Mouse (Mus musculus) stomach, embryonic 15.5 days (tissue): ENCODE results near the gene Shq1. TPM values are rescaled to one million over a fixed set of nuclear protein-coding genes. Genes with fewer than 3 reads are reported as not detected.

Experiments
- ATAC-seq: fragments of 200-750 bp; cut with Nextera tagmentation; 2 replicates; pipeline ENCODE4 v1.8.0; 2017; ENCODE audit warnings: low read depth, moderate number of reproducible peaks, moderate TSS enrichment; ENCODE audit not compliant: insufficient read depth, low FRiP score
- H3K27ac ChIP-seq: fragments of 300-500 bp; sonication (generic); 2 replicates; pipeline ENCODE4 v1.5.1; 2015; ENCODE audit warnings: mild to moderate bottlenecking, inconsistent platforms
- H3K27me3 ChIP-seq: fragments of 300-500 bp; sonication (generic); replicated peaks from 2 replicates; pipeline ENCODE4 v1.6.1; 2015; ENCODE audit warnings: inconsistent platforms
- H3K36me3 ChIP-seq: fragments of 300-500 bp; sonication (generic); 2 replicates; pipeline ENCODE4 v1.6.1; 2015; ENCODE audit warnings: inconsistent platforms
- H3K4me1 ChIP-seq: fragments of 300-500 bp; sonication (generic); 2 replicates; pipeline ENCODE4 v1.6.1; 2015; ENCODE audit warnings: inconsistent platforms
- H3K4me2 ChIP-seq: fragments of 300-500 bp; sonication (generic); 2 replicates; pipeline ENCODE4 v1.6.1; 2015; ENCODE audit warnings: mild to moderate bottlenecking, inconsistent platforms
- H3K4me3 ChIP-seq: fragments of 300-500 bp; sonication (generic); replicated peaks from 2 replicates; pipeline ENCODE4 v1.5.1; 2015; ENCODE audit warnings: inconsistent platforms
- H3K9ac ChIP-seq: fragments of 300-500 bp; sonication (generic); 2 replicates; pipeline ENCODE4 v1.6.1; 2015; ENCODE audit warnings: inconsistent platforms
- H3K9me3 ChIP-seq: fragments of 300-500 bp; sonication (generic); 2 replicates; pipeline ENCODE4 v1.6.1; 2016; ENCODE audit warnings: inconsistent platforms
- WGBS: fragments of 180-500 bp; shearing (Covaris S2); methylation state at CpG from one replicate; pipeline ENCODE4 v1.1.7; 2015; 5-methylcytosine and 5-hydroxymethylcytosine counted together
- polyA plus RNA-seq: library from polyadenylated mRNA; unstranded; fragments of >200 nt; fragmentation: Nextera tagmentation; extraction: Ambion mirVana; gene quantifications from 2 replicates; pipeline ENCODE4 v1.2.1, GENCODE M21; 2015

Shq1 gene
- polyA plus RNA-seq, 1 experiment from 2014 or later = 15.6 TPM

DNA sequence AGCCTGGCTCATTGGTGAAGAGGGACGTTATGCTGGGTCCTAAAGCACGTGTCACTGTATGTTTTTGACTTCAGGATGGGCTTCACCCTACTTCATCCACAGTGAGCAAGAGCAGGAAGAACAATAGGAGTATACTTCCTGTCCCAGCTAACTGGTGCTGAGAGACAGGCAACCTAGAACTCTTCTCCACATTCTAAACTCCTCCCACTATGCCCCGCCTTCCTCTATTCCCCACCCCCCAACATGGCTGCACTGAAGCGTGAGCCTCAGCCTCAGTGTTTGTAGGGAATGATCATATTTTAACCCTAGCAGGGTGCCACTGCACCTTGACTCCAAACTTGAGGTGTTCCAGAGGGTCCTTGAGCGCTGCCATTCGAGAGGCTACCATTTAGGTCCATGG lies 143.8 kb downstream of the Shq1 start:
- H3K4me2 ChIP-seq = no peak overlapping the region
- H3K9ac ChIP-seq = no peak overlapping the region
- no peaks in the 10 kb centered on the region for H3K9me3 ChIP-seq
- H3K27me3 ChIP-seq = no peaks in the 10 kb centered on the region
- no peak for ATAC-seq
- no peaks in the 10 kb centered on the region for H3K36me3 ChIP-seq
- no peak overlapping the region for H3K4me3 ChIP-seq
- peaks cover 5% of the 10 kb centered on the region; the same call in 1 of the 2 replicates for H3K4me1 ChIP-seq
- no peak overlapping the region for H3K27ac ChIP-seq
- WGBS = 86% methylated on average over 6 of the region's 6 CpGs

- no peaks in the 10 kb centered on the region for H3K27me3 ChIP-seq
- 13% methylated on average over 9 of the region's 9 CpGs for WGBS
- peak overlapping the region; percentile 9; the same call in 1 of the 2 replicates for H3K4me2 ChIP-seq
- no peak overlapping the region for H3K4me3 ChIP-seq
- H3K27ac ChIP-seq = no peak overlapping the region
- ATAC-seq = no peak
- peaks cover 5% of the 10 kb centered on the region; the same call in 1 of the 2 replicates for H3K4me1 ChIP-seq
- no peak overlapping the region for H3K9ac ChIP-seq
- H3K9me3 ChIP-seq = no peaks in the 10 kb centered on the region
- H3K36me3 ChIP-seq = no peaks in the 10 kb centered on the region
Observed at GRCm38 (mm10) chr6:100526066-100526465, 144.9 kb downstream of the Shq1 start.

DNA sequence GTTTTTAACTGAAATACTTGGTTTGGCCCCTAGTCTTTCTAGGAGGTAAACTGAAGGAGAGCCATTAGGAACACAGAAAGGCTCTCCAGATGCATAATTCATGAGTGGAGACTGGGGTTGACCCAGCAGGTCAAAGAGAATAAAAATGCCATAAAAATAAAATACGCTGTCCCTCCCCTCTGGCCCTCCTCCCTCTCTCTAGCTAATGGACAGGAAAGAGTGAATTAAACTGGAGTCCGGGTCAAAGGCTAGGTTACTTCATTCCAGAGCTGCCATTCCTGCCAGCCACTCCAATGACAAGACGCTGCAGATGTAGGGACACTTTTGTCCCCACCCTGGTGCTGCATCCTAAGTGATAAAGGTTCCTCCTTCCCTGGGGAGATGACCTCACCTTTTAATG lies 145.5 kb downstream of the Shq1 start:
- Histone ChIP-seq H3K36me3 (no peaks in the 10 kb centered on the region), H3K9me3 (no peaks in the 10 kb centered on the region), H3K4me3 (no peak overlapping the region), H3K4me1 (peaks cover 5% of the 10 kb centered on the region; the same call in 1 of the 2 replicates), H3K4me2 (peak overlapping the region; percentile 9; the same call in 1 of the 2 replicates), H3K9ac (no peak overlapping the region), H3K27ac (no peak overlapping the region), H3K27me3 (no peaks in the 10 kb centered on the region)
- no peak for ATAC-seq
- 38% methylated on average over 3 of the region's 3 CpGs for WGBS

DNA sequence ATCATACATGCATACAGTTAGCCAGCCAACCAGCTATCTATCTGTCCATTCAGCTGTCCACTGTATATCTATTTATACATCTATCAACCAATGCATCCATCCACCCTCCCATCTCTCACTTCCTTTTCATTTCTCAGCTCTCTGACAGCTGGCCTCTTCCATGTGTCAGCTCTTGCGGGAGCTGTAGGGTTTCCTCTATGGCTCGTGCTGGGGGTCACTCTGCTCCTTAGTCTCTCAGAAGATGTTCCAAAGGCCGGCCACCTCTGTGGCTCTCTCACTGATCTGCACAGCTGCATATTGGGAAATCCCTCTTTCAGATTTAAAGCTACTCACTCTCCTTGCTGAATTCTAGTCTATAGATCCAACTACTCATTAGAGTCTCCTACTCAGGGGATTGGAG lies 148.5 kb downstream of the Shq1 start:
- Histone ChIP-seq H3K27me3 (peaks cover 6% of the 10 kb centered on the region; the same call in 1 of the 2 replicates), H3K9me3 (no peaks in the 10 kb centered on the region), H3K4me3 (no peak overlapping the region), H3K27ac (no peak overlapping the region), H3K4me1 (peaks cover 5% of the 10 kb centered on the region; the same call in 1 of the 2 replicates), H3K9ac (no peak overlapping the region), H3K4me2 (no peak overlapping the region), H3K36me3 (no peaks in the 10 kb centered on the region)
- WGBS = 64% methylated on average over 3 of the region's 3 CpGs
- no peak for ATAC-seq

- peaks cover 7% of the 10 kb centered on the region for H3K27me3 ChIP-seq
- 68% methylated on average over 2 of the region's 2 CpGs for WGBS
Observed at GRCm38 (mm10) chr6:100521615-100522398, 149.2 kb downstream of the Shq1 start.

DNA sequence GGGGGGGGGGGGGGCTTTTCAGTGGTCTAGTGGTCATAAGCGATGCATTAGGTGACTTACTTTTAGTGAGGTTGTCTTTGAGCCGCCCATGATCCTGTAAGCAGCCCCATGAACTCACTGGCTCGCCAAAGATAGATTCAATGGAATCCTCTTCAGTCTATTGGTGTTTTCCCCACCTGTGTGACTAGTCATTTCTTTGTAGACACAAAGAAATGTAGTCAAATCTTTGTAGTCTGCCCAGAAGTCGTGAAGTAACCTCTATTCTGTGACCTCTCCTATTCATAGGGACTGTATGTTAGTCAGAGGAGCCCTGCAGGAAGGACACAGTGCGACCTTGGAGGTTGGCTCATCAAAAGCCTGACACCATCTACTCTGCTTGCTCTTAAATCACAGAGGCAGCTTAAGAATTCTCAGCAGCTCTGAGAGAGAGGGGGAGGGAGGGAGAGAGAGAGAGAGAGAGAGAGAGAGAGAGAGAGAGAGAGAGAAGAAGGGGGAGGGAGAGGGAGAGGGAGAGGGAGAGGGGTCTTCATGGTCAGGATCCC lies 150.3 kb downstream of the Shq1 start:
- Histone ChIP-seq H3K36me3 (no peaks in the 10 kb centered on the region), H3K27ac (no peak overlapping the region), H3K27me3 (peaks cover 7% of the 10 kb centered on the region), H3K4me2 (no peak overlapping the region), H3K9ac (no peak overlapping the region), H3K9me3 (no peaks in the 10 kb centered on the region), H3K4me1 (0 out of 2 replicates have a peak, but pooled peaks cover 2% of the 10 kb centered on the region), H3K4me3 (no peak overlapping the region)
- ATAC-seq = no peak
- WGBS = 72% methylated on average over 5 of the region's 5 CpGs

More at GRCm38 (mm10) chr6:100521615-100522398, 149.2 kb downstream of the Shq1 start:
- peaks cover 5% of the 10 kb centered on the region; the same call in 1 of the 2 replicates for H3K4me1 ChIP-seq
- no peak overlapping the region for H3K9ac ChIP-seq
- no peaks in the 10 kb centered on the region for H3K36me3 ChIP-seq
- H3K4me3 ChIP-seq = no peak overlapping the region
- no peak overlapping the region for H3K4me2 ChIP-seq
- ATAC-seq = no peak
- H3K27ac ChIP-seq = no peak overlapping the region
- H3K9me3 ChIP-seq = no peaks in the 10 kb centered on the region

- H3K4me3 ChIP-seq = no peak overlapping the region
- H3K4me2 ChIP-seq = no peak overlapping the region
- H3K9ac ChIP-seq = no peak overlapping the region
- 54% methylated on average over 12 of the region's 12 CpGs for WGBS
- H3K9me3 ChIP-seq = no peaks in the 10 kb centered on the region
- peaks cover 7% of the 10 kb centered on the region for H3K27me3 ChIP-seq
- no peaks in the 10 kb centered on the region for H3K4me1 ChIP-seq
- no peaks in the 10 kb centered on the region for H3K36me3 ChIP-seq
- no peak for ATAC-seq
- no peak overlapping the region for H3K27ac ChIP-seq
Observed at GRCm38 (mm10) chr6:100519837-100520236, 151.1 kb downstream of the Shq1 start.

Other genes with a start within 250 kb of the Shq1 start
- gene Gxylt2, start 33.6 kb upstream of the Shq1 start, polyA plus RNA-seq = 1.6 and 2.1 TPM in 2 replicates
- gene Ppp4r2, start 162.5 kb upstream of the Shq1 start, polyA plus RNA-seq = 16.1 and 17.4 TPM in 2 replicates